Mouse (Mus musculus) lung, embryonic 14.5 days (tissue): ENCODE results near the gene Olfr190. TPM values are rescaled to one million over a fixed set of nuclear protein-coding genes. Genes with fewer than 3 reads are reported as not detected.
"Not testable (repeated sequence)": the region's sequence is repeated elsewhere in the genome, so short reads cannot be mapped to it uniquely, and the experiment has no call there.

Experiments used
- ATAC-seq: fragments of 200-750 bp; cut with Nextera tagmentation; 2 replicates; pipeline ENCODE4 v1.8.0; 2017; ENCODE audit warnings: mild to moderate bottlenecking, moderate TSS enrichment, moderate library complexity; ENCODE audit not compliant: insufficient read depth
- DNase-seq: peaks from one replicate; pipeline ENCODE4 v3.0.0-alpha.2; 2015
- H3K27ac ChIP-seq: fragments of 300-500 bp; sonication (generic); 2 replicates; pipeline ENCODE4 v1.5.1; 2014; ENCODE audit warnings: low read depth, mild to moderate bottlenecking, moderate library complexity
- H3K27me3 ChIP-seq: fragments of 300-500 bp; sonication (generic); 2 replicates; pipeline ENCODE4 v1.6.1; 2014; ENCODE audit warnings: low read length, control low read depth; ENCODE audit not compliant: insufficient read depth
- H3K36me3 ChIP-seq: fragments of 300-500 bp; sonication (generic); 2 replicates; pipeline ENCODE4 v1.6.1; 2014; ENCODE audit warnings: control low read depth; ENCODE audit not compliant: insufficient read depth
- H3K4me1 ChIP-seq: fragments of 300-500 bp; sonication (generic); 2 replicates; pipeline ENCODE4 v1.6.1; 2014; ENCODE audit warnings: antibody characterized with exemption, control low read depth; ENCODE audit not compliant: insufficient read depth
- H3K4me2 ChIP-seq: fragments of 300-500 bp; sonication (generic); 2 replicates; pipeline ENCODE4 v1.6.1; 2014; ENCODE audit warnings: mild to moderate bottlenecking
- H3K4me3 ChIP-seq: fragments of 300-500 bp; sonication (generic); 2 replicates; pipeline ENCODE4 v1.5.1; 2014; ENCODE audit warnings: low read depth, low read length
- H3K9ac ChIP-seq: fragments of 300-500 bp; sonication (generic); 2 replicates; pipeline ENCODE4 v1.6.1; 2014
- H3K9me3 ChIP-seq: fragments of 300-500 bp; sonication (generic); 2 replicates; pipeline ENCODE4 v1.6.1; 2016; ENCODE audit warnings: low read depth, low read length, control low read depth
- CTCF ChIP-seq: IDR thresholded peaks from 2 replicates; pipeline ENCODE4 v1.5.1; 2016; ENCODE audit warnings: antibody characterized with exemption, low read depth
- WGBS: fragments of 180-500 bp; shearing (Covaris S2); extraction: QIAGEN DNeasy Blood & Tissue Kit; methylation state at CpG from one replicate; pipeline ENCODE4 v1.1.7; 2014; 5-methylcytosine and 5-hydroxymethylcytosine counted together
- polyA plus RNA-seq: library from polyadenylated mRNA; unstranded; fragments of >200 nt; fragmentation: Nextera tagmentation; extraction: Ambion mirVana; gene quantifications from 2 replicates; pipeline ENCODE4 v1.2.1, GENCODE M21; 2014

The Olfr190 gene
- polyA plus RNA-seq = not detected in 2 replicates

GRCm38 (mm10) chr16:59077905-59078304, at the start of gene Olfr190:
Olfr190 (minus strand) TSS chr16:59078005.
- no peak for DNase-seq
- no peaks in the 10 kb centered on the region for H3K36me3 ChIP-seq
- no peak within 1 kb of the TSS for H3K4me2 ChIP-seq
- WGBS = 87% methylated on average over 5 of the region's 5 CpGs
- H3K4me1 ChIP-seq = no peaks in the 10 kb centered on the region
- no peak within 1 kb of the TSS for H3K27ac ChIP-seq
- H3K9ac ChIP-seq = no peak within 1 kb of the TSS
- H3K4me3 ChIP-seq = no peak within 1 kb of the TSS
- H3K27me3 ChIP-seq = no peaks in the 10 kb centered on the region
- no peaks in the 10 kb centered on the region for H3K9me3 ChIP-seq
- no peak for ATAC-seq
- no peak for TF ChIP-seq CTCF

GRCm38 (mm10) chr16:59120969-59121368, 43.2 kb upstream of the Olfr190 start, which contains the start of gene Olfr194:
Olfr194 (minus strand) TSS chr16:59121069.
- no peak within 1 kb of the TSS for H3K9ac ChIP-seq
- TF ChIP-seq CTCF = no peak
- no peaks in the 10 kb centered on the region for H3K9me3 ChIP-seq
- H3K4me1 ChIP-seq = no peaks in the 10 kb centered on the region
- H3K4me2 ChIP-seq = no peak within 1 kb of the TSS
- H3K36me3 ChIP-seq = no peaks in the 10 kb centered on the region
- H3K27me3 ChIP-seq = no peaks in the 10 kb centered on the region
- H3K27ac ChIP-seq = no peak within 1 kb of the TSS
- ATAC-seq = no peak
- no peak within 1 kb of the TSS for H3K4me3 ChIP-seq
- DNase-seq = no peak

DNA sequence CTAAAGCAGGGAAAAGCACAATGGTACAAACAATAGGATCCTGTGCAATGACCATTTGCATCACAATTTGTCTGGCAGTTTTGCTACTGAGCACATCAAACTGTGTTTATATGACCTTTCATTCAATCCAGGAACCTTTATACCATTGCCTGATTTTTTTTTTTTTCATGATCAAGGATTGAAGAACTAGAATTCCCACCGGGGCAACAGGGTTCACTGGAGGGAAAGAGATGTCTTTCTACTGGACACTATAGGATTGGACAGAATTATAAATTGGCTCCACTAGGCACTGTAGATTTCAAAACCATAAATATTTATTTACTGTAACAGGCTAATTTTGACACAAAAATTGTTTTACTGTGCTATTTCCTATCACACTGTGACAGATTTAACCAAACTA, 34.0 kb upstream of the Olfr190 start, which contains the start of gene Olfr193:
TSS of gene Olfr193 (minus strand) at position 101 of the 400 bp plus-strand sequence.
- no peak within 1 kb of the TSS for H3K4me2 ChIP-seq
- ATAC-seq = no peak
- no peak within 1 kb of the TSS for H3K9ac ChIP-seq
- no peaks in the 10 kb centered on the region for H3K36me3 ChIP-seq
- no peaks in the 10 kb centered on the region for H3K27me3 ChIP-seq
- no peak within 1 kb of the TSS for H3K27ac ChIP-seq
- 84% methylated on average over 1 of the region's 1 CpGs for WGBS
- H3K4me3 ChIP-seq = no peak within 1 kb of the TSS
- no peaks in the 10 kb centered on the region for H3K4me1 ChIP-seq
- no peaks in the 10 kb centered on the region for H3K9me3 ChIP-seq
- no peak for TF ChIP-seq CTCF
- no peak for DNase-seq

DNA sequence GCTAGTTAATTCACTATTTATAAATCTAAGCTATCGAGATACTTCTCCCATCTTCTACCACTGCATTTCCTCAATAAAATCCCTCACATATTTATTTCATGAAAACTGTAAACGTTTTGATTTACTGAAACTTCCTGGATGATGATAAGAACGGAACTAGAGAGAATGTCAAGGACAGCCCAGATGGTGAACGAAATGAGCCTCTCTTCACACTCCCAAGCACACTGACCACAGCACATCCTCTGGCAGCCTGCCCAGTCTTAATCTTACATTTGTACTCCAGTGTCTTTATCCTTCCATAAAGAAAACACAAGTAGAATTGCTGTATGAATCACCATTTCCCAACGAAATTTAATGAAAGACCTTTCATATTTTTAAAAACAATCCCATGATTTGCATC, 30.7 kb upstream of the Olfr190 start:
- not testable (repeated sequence) for H3K9ac ChIP-seq, H3K4me2 ChIP-seq, H3K36me3 ChIP-seq, H3K4me3 ChIP-seq, H3K4me1 ChIP-seq, H3K9me3 ChIP-seq, H3K27ac ChIP-seq, H3K27me3 ChIP-seq
- peak; percentile 15 for DNase-seq
- WGBS = 24% methylated on average over 5 of the region's 5 CpGs
- ATAC-seq = peak; percentile 75; the same call in 1 of the 2 replicates

- TF ChIP-seq CTCF = no peak
- 70% methylated on average over 2 of the region's 2 CpGs for WGBS
- no peaks in the 10 kb centered on the region for H3K4me1 ChIP-seq
- no peak overlapping the region for H3K9ac ChIP-seq
- no peak overlapping the region for H3K4me2 ChIP-seq
- no peak overlapping the region for H3K27ac ChIP-seq
- ATAC-seq = no peak
- no peaks in the 10 kb centered on the region for H3K36me3 ChIP-seq
- H3K4me3 ChIP-seq = no peak overlapping the region
- no peaks in the 10 kb centered on the region for H3K27me3 ChIP-seq
- no peaks in the 10 kb centered on the region for H3K9me3 ChIP-seq
- DNase-seq = no peak
Observed at GRCm38 (mm10) chr16:59105312-59105711, 27.5 kb upstream of the Olfr190 start.

DNA sequence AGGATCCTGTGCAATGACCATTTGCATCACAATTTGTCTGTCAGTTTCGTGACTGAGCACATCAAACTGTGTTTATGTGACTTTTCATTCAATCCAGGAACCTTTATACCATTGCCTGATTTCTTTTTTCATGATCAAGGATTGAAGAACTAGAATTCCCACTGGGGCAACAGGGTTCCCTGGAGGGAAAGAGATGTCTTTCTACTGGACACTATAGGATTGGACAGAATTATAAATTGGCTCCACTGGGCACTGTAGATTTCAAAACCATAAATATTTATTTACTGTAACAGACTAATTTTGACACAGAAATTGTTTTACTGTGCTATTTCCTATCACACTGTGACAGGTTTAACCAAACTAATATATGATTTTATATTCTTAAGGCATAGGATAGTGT, 11.9 kb upstream of the Olfr190 start, which contains the start of gene Olfr191:
TSS of gene Olfr191 (minus strand) at position 101 of the 400 bp plus-strand sequence.
- 57% methylated on average over 1 of the region's 1 CpGs for WGBS
- not testable (repeated sequence) for H3K4me2 ChIP-seq, DNase-seq, H3K27me3 ChIP-seq, H3K36me3 ChIP-seq, ATAC-seq, H3K27ac ChIP-seq, H3K4me3 ChIP-seq, H3K9ac ChIP-seq, H3K9me3 ChIP-seq, H3K4me1 ChIP-seq

- not testable (repeated sequence) for DNase-seq, H3K4me2 ChIP-seq, H3K4me3 ChIP-seq, H3K27me3 ChIP-seq, H3K36me3 ChIP-seq, H3K9me3 ChIP-seq, H3K9ac ChIP-seq, H3K27ac ChIP-seq, ATAC-seq, H3K4me1 ChIP-seq
- 80% methylated on average over 2 of the region's 2 CpGs for WGBS
Observed at GRCm38 (mm10) chr16:59081113-59081512, 3.3 kb upstream of the Olfr190 start.

DNA sequence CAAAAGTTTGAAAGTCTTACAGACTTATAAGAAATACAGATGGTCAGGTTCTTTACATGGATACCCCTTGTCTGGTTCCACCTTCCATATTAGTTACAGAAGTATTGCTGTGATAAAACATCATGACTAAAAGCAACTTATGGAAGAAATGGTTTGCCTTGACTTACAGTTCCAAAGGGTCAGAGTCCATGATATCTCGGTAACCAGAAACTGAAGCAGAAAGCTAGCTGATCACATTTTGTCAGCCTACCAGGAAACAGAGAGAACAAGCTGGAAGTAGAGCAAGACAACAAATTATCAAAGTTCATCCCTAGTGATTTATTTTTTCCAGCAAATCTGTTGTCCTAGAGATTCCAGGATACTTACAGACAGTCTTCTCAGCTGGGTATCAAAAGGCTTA, 4.3 kb downstream of the Olfr190 start:
- no peak for TF ChIP-seq CTCF
- Histone ChIP-seq H3K4me2 (no peak overlapping the region), H3K4me3 (no peak overlapping the region), H3K9ac (no peak overlapping the region), H3K4me1 (no peaks in the 10 kb centered on the region), H3K36me3 (no peaks in the 10 kb centered on the region), H3K9me3 (no peaks in the 10 kb centered on the region), H3K27ac (no peak overlapping the region), H3K27me3 (no peaks in the 10 kb centered on the region)
- ATAC-seq (no peak), DNase-seq (no peak)
- WGBS = 89% methylated on average over 1 of the region's 1 CpGs
